Mouse (Mus musculus): ENCODE data around the gene Cpxm2. TPM values are rescaled to one million over a fixed set of nuclear protein-coding genes. Genes with fewer than 3 reads are reported as not detected.

Gene Cpxm2
- polyA plus RNA-seq, 1 experiment from 2014 or later = 0.32 TPM

GRCm38 (mm10) chr7:132067511-132067910, 87.0 kb downstream of the Cpxm2 start:
- H3K27me3 ChIP-seq (ENCODE audit: poor library complexity, severe bottlenecking) = no peaks in the 10 kb centered on the region
- WGBS = 89% methylated on average over 5 of the region's 5 CpGs
- H3K27ac ChIP-seq = no peak overlapping the region
- no peak for DNase-seq (ENCODE audit: extremely low spot score, low spot score)
- H3K9me3 ChIP-seq = no peaks in the 10 kb centered on the region
- H3K4me3 ChIP-seq = no peak overlapping the region
- H3K4me1 ChIP-seq = peaks cover 4% of the 10 kb centered on the region; the same call in 1 of the 2 replicates
- no peaks in the 10 kb centered on the region for H3K36me3 ChIP-seq (replicated peaks)

GRCm38 (mm10) chr7:132060116-132060515, 94.4 kb downstream of the Cpxm2 start:
- H3K27ac ChIP-seq = no peak overlapping the region
- H3K27me3 ChIP-seq (ENCODE audit: poor library complexity, severe bottlenecking) = no peaks in the 10 kb centered on the region
- DNase-seq (ENCODE audit: extremely low spot score, low spot score) = no peak
- H3K4me3 ChIP-seq = no peak overlapping the region
- peaks cover 8% of the 10 kb centered on the region for H3K4me1 ChIP-seq
- no peaks in the 10 kb centered on the region for H3K36me3 ChIP-seq (replicated peaks)
- 83% methylated on average over 7 of the region's 7 CpGs for whole genome bisulfite sequencing
- H3K9me3 ChIP-seq = no peaks in the 10 kb centered on the region

GRCm38 (mm10) chr7:132056565-132056964, 98.0 kb downstream of the Cpxm2 start:
- WGBS = 63% methylated on average over 7 of the region's 7 CpGs
- DNase-seq (ENCODE audit: extremely low spot score, low spot score) = no peak
- Histone ChIP-seq H3K4me3 (no peak overlapping the region), H3K27me3 (ENCODE audit: poor library complexity, severe bottlenecking) (no peaks in the 10 kb centered on the region), H3K36me3 (replicated peaks) (no peaks in the 10 kb centered on the region), H3K27ac (no peak overlapping the region), H3K4me1 (peaks cover 8% of the 10 kb centered on the region), H3K9me3 (no peaks in the 10 kb centered on the region)

DNA sequence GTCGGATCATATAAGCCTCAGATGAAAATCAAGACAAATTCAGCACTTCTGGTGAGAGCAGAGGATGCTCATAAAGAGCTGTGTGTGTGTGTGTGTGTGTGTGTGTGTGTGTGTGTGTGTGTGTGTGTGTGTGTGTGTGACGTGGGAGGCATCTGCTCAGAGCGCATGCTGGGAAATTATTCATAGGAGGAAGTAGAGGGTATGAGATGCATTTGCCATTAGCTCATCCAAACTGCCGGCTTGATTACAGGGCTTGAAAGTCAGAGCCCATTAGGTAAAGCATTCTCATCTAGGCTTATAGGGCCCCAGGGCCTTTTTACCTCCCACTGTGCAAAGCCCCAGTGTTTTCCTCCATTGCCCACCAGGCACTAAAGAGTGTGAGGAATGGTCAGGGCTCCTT, 107.9 kb downstream of the Cpxm2 start:
- no peaks in the 10 kb centered on the region for H3K36me3 ChIP-seq (replicated peaks)
- WGBS = 71% methylated on average over 4 of the region's 4 CpGs
- H3K4me3 ChIP-seq = no peak overlapping the region
- H3K27me3 ChIP-seq (ENCODE audit: poor library complexity, severe bottlenecking) = no peaks in the 10 kb centered on the region
- H3K27ac ChIP-seq = no peak overlapping the region
- DNase-seq (ENCODE audit: extremely low spot score, low spot score) = no peak
- H3K9me3 ChIP-seq = no peaks in the 10 kb centered on the region
- H3K4me1 ChIP-seq = peaks cover 28% of the 10 kb centered on the region

- H3K4me3 ChIP-seq = no peak overlapping the region
- H3K27ac ChIP-seq = no peak overlapping the region
- 72% methylated on average over 6 of the region's 6 CpGs for WGBS
- H3K4me1 ChIP-seq = peaks cover 25% of the 10 kb centered on the region
- H3K27me3 ChIP-seq (ENCODE audit: poor library complexity, severe bottlenecking) = no peaks in the 10 kb centered on the region
- H3K36me3 ChIP-seq (replicated peaks) = no peaks in the 10 kb centered on the region
- no peaks in the 10 kb centered on the region for H3K9me3 ChIP-seq
- no peak for DNase-seq (ENCODE audit: extremely low spot score, low spot score)
Measured at GRCm38 (mm10) chr7:132031940-132032531, 122.5 kb downstream of the Cpxm2 start.

DNA sequence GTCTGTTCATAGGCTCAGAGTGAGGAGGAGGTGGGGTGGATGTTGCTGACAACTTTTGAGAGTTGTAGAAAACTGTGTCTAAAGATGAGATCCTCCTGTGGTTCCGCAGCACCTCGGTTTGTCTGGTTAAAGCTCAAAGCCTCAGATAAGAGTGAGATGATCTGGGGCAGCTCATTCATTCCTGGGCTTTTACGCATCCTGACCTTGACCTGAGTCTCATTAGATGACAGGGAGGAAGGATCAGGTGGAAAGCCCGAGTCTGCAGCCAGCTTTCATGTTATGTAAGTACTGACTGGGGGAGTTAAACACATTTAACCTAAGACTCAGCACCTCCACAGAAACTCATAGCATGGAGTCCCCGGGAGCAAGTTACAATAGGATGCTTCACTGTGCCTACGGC, 127.9 kb downstream of the Cpxm2 start:
- H3K36me3 ChIP-seq (replicated peaks) = no peaks in the 10 kb centered on the region
- WGBS = 74% methylated on average over 6 of the region's 6 CpGs
- H3K4me1 ChIP-seq = peaks cover 16% of the 10 kb centered on the region
- H3K27ac ChIP-seq = no peak overlapping the region
- H3K9me3 ChIP-seq = no peaks in the 10 kb centered on the region
- DNase-seq (ENCODE audit: extremely low spot score, low spot score) = no peak
- H3K27me3 ChIP-seq (ENCODE audit: poor library complexity, severe bottlenecking) = no peaks in the 10 kb centered on the region
- H3K4me3 ChIP-seq = no peak overlapping the region

DNA sequence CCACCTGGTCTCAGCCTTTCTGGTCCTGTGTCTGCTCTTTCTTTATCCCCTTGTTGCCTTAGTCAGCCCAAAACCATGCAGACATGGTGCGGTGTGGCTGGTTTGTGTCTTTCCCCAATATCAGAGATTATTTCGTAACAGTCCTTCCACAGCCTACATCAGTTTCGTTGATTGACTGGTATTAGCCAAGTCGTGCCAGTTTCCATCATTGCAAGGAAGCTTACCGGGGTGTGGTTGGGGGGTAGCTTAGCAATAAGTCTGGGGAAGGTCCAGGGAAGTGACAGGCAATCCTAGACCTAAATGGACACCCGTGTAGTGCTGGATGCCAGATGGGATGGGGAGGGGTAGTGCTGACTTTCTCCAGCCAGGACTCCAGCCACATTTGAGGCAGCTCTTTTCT, 128.9 kb downstream of the Cpxm2 start:
- WGBS = 67% methylated on average over 6 of the region's 6 CpGs
- no peaks in the 10 kb centered on the region for H3K36me3 ChIP-seq (replicated peaks)
- H3K27me3 ChIP-seq (ENCODE audit: poor library complexity, severe bottlenecking) = no peaks in the 10 kb centered on the region
- H3K4me1 ChIP-seq = peaks cover 11% of the 10 kb centered on the region
- no peak overlapping the region for H3K27ac ChIP-seq
- DNase-seq (ENCODE audit: extremely low spot score, low spot score) = no peak
- H3K9me3 ChIP-seq = no peaks in the 10 kb centered on the region
- H3K4me3 ChIP-seq = no peak overlapping the region

- Histone ChIP-seq H3K27ac (no peak overlapping the region), H3K27me3 (ENCODE audit: poor library complexity, severe bottlenecking) (no peaks in the 10 kb centered on the region), H3K36me3 (replicated peaks) (no peaks in the 10 kb centered on the region), H3K9me3 (no peaks in the 10 kb centered on the region), H3K4me1 (peaks cover 40% of the 10 kb centered on the region), H3K4me3 (no peak overlapping the region)
- WGBS = 72% methylated on average over 3 of the region's 3 CpGs
- DNase-seq (ENCODE audit: extremely low spot score, low spot score) = no peak
Measured at GRCm38 (mm10) chr7:132015933-132016332, 138.6 kb downstream of the Cpxm2 start.

DNA sequence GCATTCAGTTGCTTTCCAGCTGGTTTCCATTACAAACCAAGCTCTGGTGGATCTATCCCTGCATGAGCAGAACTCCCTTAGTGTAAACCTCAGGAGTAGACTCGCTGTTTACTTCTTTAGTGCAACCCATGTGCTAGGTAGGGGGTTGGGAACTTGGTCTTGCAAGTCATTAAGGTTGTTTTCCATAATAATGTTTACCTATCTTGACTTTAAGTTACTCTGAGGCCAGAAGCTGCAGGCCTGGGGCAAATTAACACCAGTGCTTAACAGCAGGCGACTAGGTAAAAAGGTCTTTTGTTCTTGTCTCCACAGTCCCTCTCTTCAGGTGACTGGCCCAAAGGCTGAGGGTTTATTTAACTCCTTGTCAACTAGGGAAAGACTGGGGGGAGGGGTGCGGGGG, 139.3 kb downstream of the Cpxm2 start:
- Histone ChIP-seq H3K9me3 (no peaks in the 10 kb centered on the region), H3K4me1 (peaks cover 40% of the 10 kb centered on the region), H3K4me3 (no peak overlapping the region), H3K27ac (no peak overlapping the region), H3K27me3 (ENCODE audit: poor library complexity, severe bottlenecking) (no peaks in the 10 kb centered on the region), H3K36me3 (replicated peaks) (no peaks in the 10 kb centered on the region)
- 2% methylated on average over 3 of the region's 3 CpGs for WGBS
- no peak for DNase-seq (ENCODE audit: extremely low spot score, low spot score)

GRCm38 (mm10) chr7:132013970-132014369, 140.6 kb downstream of the Cpxm2 start:
- no peak for DNase-seq (ENCODE audit: extremely low spot score, low spot score)
- WGBS = 88% methylated on average over 5 of the region's 5 CpGs

DNA sequence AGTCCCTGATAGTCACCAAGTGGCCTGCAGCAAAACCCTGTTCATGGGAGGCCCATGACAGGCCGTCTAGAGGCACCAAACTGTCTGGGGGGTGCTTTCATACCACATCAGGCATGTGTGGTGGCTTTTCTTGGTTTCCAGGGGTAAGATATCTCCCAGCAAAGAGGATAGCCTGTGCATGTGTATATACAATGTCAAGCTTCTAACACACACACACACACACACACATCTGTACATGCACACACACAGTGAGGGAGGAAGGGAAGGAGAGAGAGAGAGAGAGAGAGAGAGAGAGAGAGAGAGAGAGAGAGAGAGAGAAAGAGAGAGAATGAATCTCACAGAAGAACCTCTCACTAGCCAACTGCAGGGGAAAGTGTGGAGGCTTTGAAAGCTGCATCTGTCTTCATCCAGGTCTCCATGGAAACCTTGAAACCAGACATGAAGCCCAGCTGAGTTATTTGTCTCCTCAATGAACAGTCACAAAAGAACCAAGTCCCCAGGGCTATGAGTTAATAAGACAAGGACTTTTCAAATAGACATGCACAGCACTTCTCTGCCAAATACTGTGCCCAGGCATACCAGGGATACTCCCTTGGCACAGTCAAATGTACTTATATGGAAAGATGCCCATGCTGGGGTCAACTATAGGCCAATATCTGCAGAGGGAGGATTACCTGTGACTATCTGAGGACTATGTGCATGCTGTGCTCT, 141.4 kb downstream of the Cpxm2 start:
- H3K4me1 ChIP-seq = peaks cover 40% of the 10 kb centered on the region
- 34% methylated on average over 1 of the region's 1 CpGs for WGBS
- H3K27me3 ChIP-seq (ENCODE audit: poor library complexity, severe bottlenecking) = no peaks in the 10 kb centered on the region
- no peak overlapping the region for H3K4me3 ChIP-seq
- no peaks in the 10 kb centered on the region for H3K9me3 ChIP-seq
- H3K36me3 ChIP-seq (replicated peaks) = no peaks in the 10 kb centered on the region
- peak overlapping the region; percentile 48; the same call in 1 of the 2 replicates for H3K27ac ChIP-seq
- no peak for DNase-seq (ENCODE audit: extremely low spot score, low spot score)

More at GRCm38 (mm10) chr7:132013970-132014369, 140.6 kb downstream of the Cpxm2 start:
- Histone ChIP-seq H3K4me3 (no peak overlapping the region), H3K9me3 (no peaks in the 10 kb centered on the region), H3K4me1 (peaks cover 40% of the 10 kb centered on the region), H3K27ac (peak overlapping the region; percentile 46; the same call in 1 of the 2 replicates), H3K36me3 (replicated peaks) (no peaks in the 10 kb centered on the region), H3K27me3 (ENCODE audit: poor library complexity, severe bottlenecking) (no peaks in the 10 kb centered on the region)

DNA sequence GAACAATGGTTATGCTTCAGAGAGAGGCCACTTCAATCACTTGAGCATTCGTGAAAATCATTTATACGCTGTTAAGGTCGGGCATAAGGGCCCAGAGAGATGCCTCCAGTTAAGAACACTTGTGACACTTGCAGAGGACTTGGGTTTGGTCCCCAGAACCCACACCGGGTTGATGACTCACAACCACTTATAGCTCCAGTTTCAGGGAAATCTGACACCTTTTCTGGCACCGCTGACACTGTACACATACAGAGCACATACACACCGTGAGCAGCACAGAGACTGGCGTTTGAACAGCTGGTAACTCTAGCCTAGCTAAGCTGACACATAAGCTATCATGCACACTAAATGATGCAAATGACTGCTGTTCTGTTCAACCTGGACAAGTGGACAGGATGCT, 145.5 kb downstream of the Cpxm2 start:
- Histone ChIP-seq H3K27me3 (ENCODE audit: poor library complexity, severe bottlenecking) (no peaks in the 10 kb centered on the region), H3K27ac (no peak overlapping the region), H3K4me3 (no peak overlapping the region), H3K36me3 (replicated peaks) (no peaks in the 10 kb centered on the region), H3K4me1 (peaks cover 25% of the 10 kb centered on the region), H3K9me3 (no peaks in the 10 kb centered on the region)
- 90% methylated on average over 7 of the region's 7 CpGs for WGBS
- DNase-seq (ENCODE audit: extremely low spot score, low spot score) = no peak

GRCm38 (mm10) chr7:132005996-132006696, 148.4 kb downstream of the Cpxm2 start:
- Histone ChIP-seq H3K27me3 (ENCODE audit: poor library complexity, severe bottlenecking) (no peaks in the 10 kb centered on the region), H3K4me1 (peaks cover 8% of the 10 kb centered on the region; the same call in 1 of the 2 replicates), H3K36me3 (replicated peaks) (no peaks in the 10 kb centered on the region), H3K9me3 (no peaks in the 10 kb centered on the region), H3K27ac (peak overlapping the region; percentile 16; the same call in 1 of the 2 replicates), H3K4me3 (no peak overlapping the region)
- WGBS = 78% methylated on average over 14 of the region's 14 CpGs
- DNase-seq (ENCODE audit: extremely low spot score, low spot score) = no peak
